ENCODE assay signal across 19 mouse cellular contexts in the genomic region with DNA sequence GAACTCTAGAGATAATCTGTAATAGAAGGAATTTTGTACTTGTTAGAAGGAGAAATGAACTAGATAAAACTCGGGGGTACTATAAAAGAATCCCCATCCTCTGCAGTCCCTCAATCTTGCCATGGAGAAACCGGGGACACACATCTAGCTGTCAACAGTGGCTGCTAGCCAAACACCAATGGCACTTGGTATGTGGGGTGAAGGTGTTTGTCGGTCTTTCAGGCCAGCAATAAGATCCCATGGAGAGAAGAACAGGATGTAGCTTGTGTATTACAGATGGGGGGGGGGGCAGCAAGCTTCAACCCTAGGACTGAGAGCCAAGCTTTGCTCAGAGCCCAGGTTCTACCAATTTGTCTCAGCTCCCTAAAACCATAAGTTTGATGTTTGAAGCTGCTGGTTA.
"Had no signal": no experiment of that assay in that cellular context is flagged by ENCODE, and none has a peak within 500 bp of the region (broad histone marks: within the 10 kb centered on the region; RNA-seq: fewer than 3 reads in every experiment).

No protein-coding gene starts in this region.

- H3K9ac ChIP-seq: limb, embryonic 13.5 days; liver, embryonic 12.5 days; liver, embryonic 15.5 days; midbrain, embryonic 12.5 days; midbrain, embryonic 15.5 days; neural tube, embryonic 12.5 days; neural tube, embryonic 15.5 days had no signal

- H3K27ac ChIP-seq: kidney, postnatal 0 days; limb, embryonic 10.5 days; limb, embryonic 13.5 days; liver, embryonic 12.5 days; liver, embryonic 15.5 days; macrophage; midbrain, embryonic 12.5 days; neural tube, embryonic 12.5 days; neural tube, embryonic 15.5 days had no signal

- H3K4me3 ChIP-seq: layer of hippocampus, adult 2 months; limb, embryonic 10.5 days; limb, embryonic 13.5 days; liver, embryonic 12.5 days; liver, embryonic 15.5 days; midbrain, embryonic 12.5 days; midbrain, embryonic 15.5 days; neural tube, embryonic 12.5 days; neural tube, embryonic 15.5 days had no signal

- H3K4me2 ChIP-seq: limb, embryonic 13.5 days; liver, embryonic 12.5 days; liver, embryonic 15.5 days; midbrain, embryonic 12.5 days; midbrain, embryonic 15.5 days; neural tube, embryonic 12.5 days; neural tube, embryonic 15.5 days had no signal

- H3K27me3 ChIP-seq: limb, embryonic 13.5 days; liver, embryonic 12.5 days; liver, embryonic 15.5 days; midbrain, embryonic 12.5 days; midbrain, embryonic 15.5 days; neural tube, embryonic 12.5 days; neural tube, embryonic 15.5 days had no signal

- H3K36me3 ChIP-seq: limb, embryonic 10.5 days; limb, embryonic 13.5 days; liver, embryonic 12.5 days; liver, embryonic 15.5 days; midbrain, embryonic 12.5 days; midbrain, embryonic 15.5 days; neural tube, embryonic 12.5 days; neural tube, embryonic 15.5 days had no signal

- H3K4me1 ChIP-seq: liver, embryonic 12.5 days; liver, embryonic 15.5 days; neural tube, embryonic 12.5 days had no signal

- ATAC-seq: liver, embryonic 12.5 days; lung, postnatal 0 days had no signal

- H3K9me3 ChIP-seq: limb, embryonic 10.5 days; limb, embryonic 13.5 days; liver, embryonic 12.5 days; liver, embryonic 15.5 days; midbrain, embryonic 15.5 days; neural tube, embryonic 12.5 days; neural tube, embryonic 15.5 days had no signal

- DNase-seq: kidney, postnatal 25 days; layer of hippocampus, adult 9-11 months; liver; lung, adult 2 months; retina, postnatal 1 day; thymus, adult 18-20 months; thymus, postnatal 36 days had no signal
